Mouse (Mus musculus): ENCODE results near the gene Pnpla3. TPM values are rescaled to one million over a fixed set of nuclear protein-coding genes. Genes with fewer than 3 reads are reported as not detected.

Pnpla3 gene
- polyA plus RNA-seq, 1 experiment from 2014 or later = not detected

Small RNA genes within 50 kb of the gene (microRNA-seq; reads per million reads assigned to microRNA genes)
- not detected for gene Mir6392

Other genes starting within 250 kb of the Pnpla3 start
- not detected in 2 replicates for gene Efcab6, start 102.5 kb upstream of the Pnpla3 start, polyA plus RNA-seq (2014; fragmentation: Nextera tagmentation; extraction: Ambion mirVana)
- 0.95 and 1.1 TPM in 2 replicates for gene Sult4a1, start 62.1 kb upstream of the Pnpla3 start, polyA plus RNA-seq (2014; fragmentation: Nextera tagmentation; extraction: Ambion mirVana)
- not detected in 2 replicates for gene Pnpla5, start 44.7 kb upstream of the Pnpla3 start, polyA plus RNA-seq (2014; fragmentation: Nextera tagmentation; extraction: Ambion mirVana)
- 79.9 and 89.1 TPM in 2 replicates for gene Samm50, start 24.4 kb downstream of the Pnpla3 start, polyA plus RNA-seq (2014; fragmentation: Nextera tagmentation; extraction: Ambion mirVana)
- gene Parvb, start 64.2 kb downstream of the Pnpla3 start, polyA plus RNA-seq (2014; fragmentation: Nextera tagmentation; extraction: Ambion mirVana) = 6.1 and 9.4 TPM in 2 replicates
- gene Parvg, start 156.2 kb downstream of the Pnpla3 start, polyA plus RNA-seq (2014; fragmentation: Nextera tagmentation; extraction: Ambion mirVana) = 0.17 and 0.82 TPM in 2 replicates

Measured in limb, embryonic 11.5 days (tissue).